Mouse (Mus musculus) stomach, postnatal 0 days (tissue): ENCODE results near the gene Rpusd3.

ENCODE experiments used
- CTCF ChIP-seq: IDR thresholded peaks from 2 replicates; pipeline ENCODE4 v1.5.1; 2016; ENCODE audit warnings: antibody characterized with exemption, low read depth, mild to moderate bottlenecking, moderate library complexity
- EP300 ChIP-seq: optimal IDR thresholded peaks from 2 replicates; pipeline ENCODE3; 2016; ENCODE audit warnings: antibody characterized with exemption

DNA sequence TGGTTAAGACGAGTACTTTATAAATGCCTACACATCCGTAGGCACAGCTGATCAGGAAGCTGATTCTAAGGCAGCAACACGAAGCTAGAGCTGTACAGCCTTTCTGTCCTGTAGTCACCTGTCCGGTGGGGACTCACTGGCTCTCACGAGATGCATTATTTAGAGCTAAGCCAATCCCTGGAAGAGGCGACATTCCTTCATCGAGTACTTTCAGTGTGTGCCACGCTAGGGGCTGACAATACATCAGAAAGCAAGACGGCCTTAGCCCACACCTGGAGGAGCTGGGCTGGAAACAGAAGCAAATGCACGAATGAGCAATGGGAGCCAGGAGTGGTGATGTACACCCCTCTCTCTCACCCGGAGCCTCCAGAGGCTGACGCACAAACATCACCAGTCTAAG, 18.0 kb upstream of the Rpusd3 start:
- TF ChIP-seq EP300 (no peak), CTCF (no peak)
